Comparison of ENCODE assay signal across 8 mouse cellular contexts in the genomic region with DNA sequence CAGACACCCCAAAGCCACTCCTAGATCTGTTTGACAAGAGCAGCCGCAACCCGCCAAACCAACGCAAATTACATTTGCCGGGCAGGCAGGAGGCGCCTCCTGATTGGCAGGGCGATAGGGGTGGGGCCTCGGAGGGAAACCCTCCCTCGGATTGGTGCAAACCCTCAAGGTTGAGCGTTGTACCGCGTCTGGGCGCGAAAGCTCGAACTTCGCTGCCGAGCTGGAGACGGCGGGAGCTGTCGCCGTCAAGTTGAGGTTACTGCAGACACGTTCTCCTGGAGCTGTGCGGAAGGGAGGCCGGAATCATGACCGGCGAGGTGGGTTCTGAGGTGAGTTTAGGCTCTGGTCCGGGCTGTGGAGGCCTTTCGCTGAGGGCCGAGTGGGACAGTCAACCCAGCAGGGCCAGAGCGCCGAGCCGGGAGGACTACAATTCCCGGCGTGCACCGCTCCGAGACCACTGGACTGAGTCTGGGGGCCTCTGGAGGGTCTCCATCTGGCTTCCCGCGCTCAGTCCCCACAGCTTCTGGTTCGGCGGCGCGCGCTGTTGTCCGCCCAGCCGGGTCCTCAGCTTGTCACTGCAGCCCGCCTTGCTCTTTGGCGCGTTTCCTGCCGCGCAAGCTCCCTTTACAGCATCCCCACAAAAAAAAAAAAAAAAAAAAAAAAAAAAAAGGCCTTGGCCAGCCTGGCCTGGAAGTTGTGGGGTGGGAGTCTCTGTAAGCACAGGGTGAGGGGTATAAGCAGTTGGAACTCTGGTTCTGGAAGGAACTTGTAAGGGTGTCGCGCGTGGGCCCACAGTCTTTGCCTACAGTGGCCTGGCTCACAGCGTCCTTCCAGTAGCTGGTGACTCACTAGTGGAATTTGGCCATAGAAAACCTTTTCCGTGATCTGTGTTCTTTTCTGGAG. TPM values are rescaled to one million over a fixed set of nuclear protein-coding genes. Genes with fewer than 3 reads are reported as not detected.
A peak's percentile ranks its signal among the peaks of the same experiment; 100 is the strongest.
DNase-seq lines count a peak whose midpoint lies in the region; ATAC-seq and TF ChIP-seq lines count a peak whose summit lies in the region.

A gene (plus strand): TSS at position 127 of the 903 bp plus-strand sequence.

- H3K36me3 ChIP-seq in hindbrain, embryonic 14.5 days (replicated peaks; ENCODE audit: control insufficient read depth, insufficient read depth) = no peaks in the 10 kb centered on the region

- TF ChIP-seq CTCF in left cerebral cortex, adult 2 months (IDR thresholded peaks at IDR 0.05) = no peak; the same call in 1 of the 2 replicates

- peak within 1 kb of the TSS; percentile 49 for H3K9ac ChIP-seq in hindbrain, embryonic 14.5 days

- intact Hi-C loops in left cerebral cortex, adult 2 months (cut with DNase I) = loop anchor here (1.0 to 10.0 kb wide), 3 partner anchors 184 to 758 kb away; a partner anchor contains a TSS

- no peaks in the 10 kb centered on the region for H3K27me3 ChIP-seq in hindbrain, embryonic 14.5 days (ENCODE audit: control insufficient read depth, insufficient read depth, low read length)

- no peaks in the 10 kb centered on the region for H3K9me3 ChIP-seq in hindbrain, embryonic 14.5 days (ENCODE audit: control insufficient read depth, low read length)

- DNase-seq in ZHBTc4 (ENCODE audit: low read depth, low spot score) = peak; percentile 96
- peak; percentile 78 to 88 for DNase-seq in cerebellum, postnatal 25 days
- peak; percentile 51 to 56 for DNase-seq in frontal cortex, postnatal 25 days (ENCODE audit: low spot score in 2 of 2)
- peak; percentile 90 for DNase-seq in hindbrain, embryonic 14.5 days (ENCODE audit: low spot score)
- DNase-seq in left cerebral cortex, adult 2 months (ENCODE audit: extremely low spot score in 1 of 2, low spot score in 2 of 2) = peak; percentile 73 to 74
- DNase-seq in right cerebral cortex, adult 2 months (ENCODE audit: low spot score in 2 of 2) = peak; percentile 81 to 84
- DNase-seq in urinary bladder, postnatal 10 days (ENCODE audit: low spot score) = peak; percentile 38

- WGBS in hindbrain, embryonic 14.5 days = 1% methylated on average over 49 of the region's 54 CpGs

- H3K4me2 ChIP-seq in hindbrain, embryonic 14.5 days (replicated peaks) = peak within 1 kb of the TSS; percentile 81

- H3K4me1 ChIP-seq in hindbrain, embryonic 14.5 days (replicated peaks; ENCODE audit: control insufficient read depth, insufficient read depth, low read length) = 0 out of 2 replicates have a peak, but pooled peaks cover 4% of the 10 kb centered on the region

- ATAC-seq in hindbrain, embryonic 14.5 days (ENCODE audit: low FRiP score) = peak; percentile 96
- ATAC-seq in megakaryocyte, adult 5-6 weeks (ENCODE audit: poor library complexity, severe bottlenecking) = peak; percentile 96

- H3K4me3 ChIP-seq in hindbrain, embryonic 14.5 days (replicated peaks; ENCODE audit: low read length) = peak within 1 kb of the TSS; percentile 71
- H3K4me3 ChIP-seq in left cerebral cortex, adult 2 months = peak within 1 kb of the TSS; percentile 54

- no peak within 1 kb of the TSS for H3K27ac ChIP-seq in hindbrain, embryonic 14.5 days
- H3K27ac ChIP-seq in left cerebral cortex, adult 2 months = no peak within 1 kb of the TSS

RNA-seq across cellular contexts. Expression of the gene that starts here (rescaled TPM):
- 3.7 and 5.8 TPM in 2 replicates for polyA plus RNA-seq in hindbrain, embryonic 14.5 days (2014; fragmentation: Nextera tagmentation; extraction: Ambion mirVana)
- under 1 TPM; 0.63 to 0.75 TPM for total RNA-seq in left cerebral cortex, adult 2 months (2021)
- 29.7 and 33.8 TPM in 2 replicates for total RNA-seq in megakaryocyte, adult 5-6 weeks (2015)
- 82.6 and 84.1 TPM in 2 replicates for total RNA-seq in megakaryocyte, adult 5-6 weeks (2017)

Comparison
In these comparisons a context has a peak if more than half of its experiments do, and no peak if none do; other contexts are left out.
1. RNA of the gene that starts here (total RNA-seq): 29.7 to 84.1 TPM in megakaryocyte, adult 5-6 weeks; 0.63 to 0.75 TPM in left cerebral cortex, adult 2 months; every median in the first group is over 10 times any median in the second.
2. Peak in DNase-seq and H3K4me3 ChIP-seq in left cerebral cortex, adult 2 months; RNA of the gene not detected or under 1 TPM.
3. DNase-seq: peak in every context shown above with its lines; median percentile 96 in ZHBTc4; 90 in hindbrain, embryonic 14.5 days; 83 in cerebellum, postnatal 25 days; 82 in right cerebral cortex, adult 2 months; 74 in left cerebral cortex, adult 2 months; 54 in frontal cortex, postnatal 25 days; 38 in urinary bladder, postnatal 10 days.